Mouse (Mus musculus): ENCODE data around the gene Sdr9c7.

DNA sequence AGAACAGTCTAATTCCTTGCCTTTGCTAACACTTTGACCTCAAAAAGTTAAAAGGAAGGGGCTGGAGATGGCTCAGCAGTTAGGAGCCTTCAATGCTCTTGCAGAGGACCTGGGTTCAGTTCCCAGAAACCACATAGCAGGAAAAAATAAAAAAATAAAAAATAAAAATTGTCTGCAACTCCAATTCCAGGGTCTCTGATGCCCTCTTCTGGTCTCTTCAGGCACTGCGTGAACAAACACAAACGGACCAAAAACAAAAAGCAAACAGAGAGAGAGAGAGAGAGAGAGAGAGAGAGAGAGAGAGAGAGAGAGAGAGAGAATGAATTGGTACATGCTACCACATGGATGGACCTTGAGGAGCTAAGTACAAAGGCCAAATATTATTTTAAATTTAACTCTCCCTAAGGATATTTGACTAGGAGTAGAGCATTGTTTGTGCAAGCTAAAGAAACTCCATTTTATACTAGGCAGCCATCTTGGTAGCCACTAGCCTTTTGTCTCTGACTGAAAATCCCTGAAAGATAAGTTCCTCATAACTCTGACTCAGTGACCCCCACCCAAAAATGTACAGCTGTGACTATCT lies 39.2 kb downstream of the Sdr9c7 start:
- no peak for TF ChIP-seq CTCF (IDR thresholded peaks at IDR 0.05; ENCODE audit: borderline replicate concordance, insufficient read depth, low read length)
- TF ChIP-seq POLR2A (IDR thresholded peaks at IDR 0.05; ENCODE audit: low read depth, low read length) = no peak

Data from embryonic fibroblast, embryonic 13.5 days (primary cell).